Mouse (Mus musculus) cerebellum, adult (tissue): ENCODE measurements at regions not wholly inside any gene's neighbourhood (a gene's known extent, or its start where the extent isn't known, plus 50 kb on each side); places are given as distances from the start of the nearest gene placed in this dataset.

ENCODE experiments used
- ATAC-seq: cut with Nextera tagmentation; 2 replicates; pipeline ENCODE4 v1.9.2; 2017; ENCODE audit warnings: mild to moderate bottlenecking, moderate library complexity, mixed read lengths; ENCODE audit not compliant: insufficient number of reproducible peaks, low FRiP score, low TSS enrichment

- no peak for ATAC-seq
Measured at GRCm38 (mm10) chr13:97847561-97847960, 87.1 kb upstream of the Gm10260 start.

GRCm38 (mm10) chr13:97845148-97845547 lies 84.7 kb upstream of the Gm10260 start:
- no peak for ATAC-seq

DNA sequence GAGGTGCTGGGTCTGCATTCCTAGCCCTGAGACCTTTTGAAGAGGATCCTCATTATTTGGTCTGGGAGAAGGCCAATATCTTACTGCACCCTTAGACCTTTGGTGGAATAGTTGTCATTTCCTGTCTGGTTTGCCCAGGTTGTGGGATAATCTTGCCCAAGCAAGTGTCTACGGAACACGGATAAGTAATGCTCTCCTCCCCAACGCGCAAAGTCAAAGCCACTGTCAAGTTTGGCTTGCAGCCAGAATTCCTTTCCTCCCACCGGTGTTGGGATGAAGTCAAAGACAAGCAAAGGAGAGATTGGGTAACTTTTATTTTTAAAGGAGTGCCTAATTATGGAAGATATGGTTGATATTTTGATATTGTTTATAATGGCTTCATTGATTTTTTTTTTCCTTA lies 82.4 kb upstream of the Gm10260 start:
- ATAC-seq, result no peak

GRCm38 (mm10) chr13:97841503-97841902 lies 81.1 kb upstream of the Gm10260 start:
- no peak for ATAC-seq

- ATAC-seq, result no peak
Measured at GRCm38 (mm10) chr13:97839617-97840308, 79.3 kb upstream of the Gm10260 start.

GRCm38 (mm10) chr13:97837443-97838000 lies 77.1 kb upstream of the Gm10260 start:
- no peak for ATAC-seq

DNA sequence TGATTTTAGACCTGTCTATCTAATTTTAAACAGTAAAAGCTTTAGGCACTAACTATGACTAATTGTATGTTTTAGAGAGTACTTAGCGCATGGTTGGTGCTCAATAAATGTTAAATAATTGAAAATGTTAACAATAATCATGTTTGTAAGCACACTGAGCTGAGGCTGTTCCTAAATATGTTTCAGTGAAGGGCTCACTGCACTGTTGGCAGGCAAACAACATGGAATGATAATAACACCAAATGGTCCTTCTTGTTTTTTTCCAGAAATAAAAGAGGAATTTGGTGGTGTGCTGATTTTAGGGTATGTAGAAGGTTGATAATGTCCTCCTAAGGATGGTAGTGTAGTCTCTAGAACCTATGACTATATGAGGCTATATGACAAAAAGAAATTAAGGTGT lies 72.0 kb upstream of the Gm10260 start:
- ATAC-seq, result no peak

GRCm38 (mm10) chr13:97831839-97832238 lies 71.4 kb upstream of the Gm10260 start:
- ATAC-seq, result no peak

- ATAC-seq, result no peak
Measured at GRCm38 (mm10) chr13:97829558-97829957, 69.1 kb upstream of the Gm10260 start.

DNA sequence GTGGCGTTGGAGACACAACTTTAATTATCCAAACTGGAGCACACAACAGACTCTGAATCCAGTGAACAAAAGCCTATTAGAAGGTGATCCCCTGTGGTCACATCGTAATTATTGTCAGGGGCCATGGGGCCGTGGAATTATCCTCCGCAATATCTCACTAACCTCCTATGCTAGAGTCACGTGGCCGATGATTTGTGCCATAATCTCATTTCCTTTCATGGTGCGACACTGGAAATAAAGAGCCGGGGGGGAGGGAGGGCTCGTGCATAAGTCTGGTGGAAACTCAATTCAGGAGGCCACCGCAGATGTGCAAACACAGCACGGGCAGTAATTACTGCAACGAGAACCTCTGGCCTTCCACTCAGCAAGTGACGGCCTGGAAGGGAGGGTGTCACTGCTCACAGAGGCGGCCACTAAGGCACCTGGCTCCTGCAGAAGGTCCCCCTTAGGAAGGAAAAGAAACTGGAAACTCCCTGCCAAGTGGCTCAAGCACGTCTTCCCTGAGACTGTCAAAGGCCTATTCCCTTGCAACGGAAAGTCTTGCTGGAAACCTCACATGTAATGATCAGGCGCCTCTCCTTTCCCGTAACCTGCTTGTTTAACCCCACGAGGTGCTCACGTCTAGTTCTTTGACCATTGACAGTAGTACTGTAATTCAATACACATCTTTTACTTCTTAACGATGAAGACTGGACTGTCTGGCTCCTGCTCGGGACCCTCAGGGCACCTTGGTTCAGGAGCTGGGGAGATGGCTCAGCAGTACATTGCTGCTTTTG lies 65.6 kb upstream of the Gm10260 start:
- no peak for ATAC-seq

GRCm38 (mm10) chr13:97825361-97825760 lies 64.9 kb upstream of the Gm10260 start:
- ATAC-seq, result no peak

DNA sequence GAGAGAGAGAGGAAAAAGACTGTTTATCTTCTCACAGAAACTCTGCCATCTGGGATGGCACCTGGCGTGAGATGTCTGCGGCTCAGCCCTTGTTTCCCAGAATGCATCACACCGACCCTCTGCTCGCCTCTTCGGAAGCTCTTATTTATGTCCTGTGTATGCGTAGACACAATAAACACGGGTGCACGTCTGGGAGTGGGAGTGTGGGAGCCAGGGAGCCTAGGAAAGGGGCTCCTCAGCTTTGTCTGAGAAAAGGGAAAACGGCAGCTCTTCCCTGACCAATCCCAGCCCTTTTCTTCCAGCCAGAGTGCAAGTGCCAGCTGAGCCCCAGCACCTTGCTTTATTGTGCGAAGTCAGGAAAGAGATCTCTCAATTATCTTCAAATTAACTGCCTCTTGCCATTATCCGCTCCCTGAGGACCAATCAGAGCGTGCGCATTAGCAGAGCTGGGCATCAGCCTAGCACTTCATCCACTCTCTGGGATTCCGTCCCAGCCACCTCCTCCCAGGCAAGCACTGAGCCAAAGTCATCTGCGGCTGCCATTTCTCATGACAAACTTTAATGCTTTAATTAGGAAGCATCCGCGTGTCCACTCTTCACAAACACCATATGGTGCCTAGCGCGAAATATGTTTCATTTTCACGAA lies 63.8 kb upstream of the Gm10260 start:
- peak; percentile 74 for ATAC-seq

DNA sequence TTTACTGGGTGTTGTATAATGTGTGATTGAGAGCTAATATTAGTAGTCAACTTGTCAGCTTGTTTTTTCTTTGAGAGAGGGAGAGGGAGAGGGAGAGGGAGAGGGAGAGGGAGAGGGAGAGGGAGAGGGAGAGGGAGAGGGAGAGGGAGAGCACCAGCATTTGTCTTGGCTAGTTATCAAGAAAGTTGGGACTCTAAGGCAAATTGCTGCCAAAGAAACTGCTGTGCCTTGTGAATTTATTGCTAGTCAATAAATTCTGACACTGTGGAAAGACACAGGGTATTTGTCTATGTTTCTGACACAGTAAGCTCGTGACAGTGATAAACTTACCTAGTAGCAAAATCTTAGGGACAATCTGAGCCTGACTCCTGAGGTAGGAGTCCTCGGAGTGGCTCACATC lies 61.2 kb upstream of the Gm10260 start:
- ATAC-seq, result no peak

- ATAC-seq, result no peak
Measured at GRCm38 (mm10) chr13:97821011-97821410, 60.6 kb upstream of the Gm10260 start.

- ATAC-seq, result no peak
Measured at GRCm38 (mm10) chr13:97820401-97820800, 60.0 kb upstream of the Gm10260 start.

GRCm38 (mm10) chr13:97819036-97819435 lies 58.6 kb upstream of the Gm10260 start:
- no peak for ATAC-seq

DNA sequence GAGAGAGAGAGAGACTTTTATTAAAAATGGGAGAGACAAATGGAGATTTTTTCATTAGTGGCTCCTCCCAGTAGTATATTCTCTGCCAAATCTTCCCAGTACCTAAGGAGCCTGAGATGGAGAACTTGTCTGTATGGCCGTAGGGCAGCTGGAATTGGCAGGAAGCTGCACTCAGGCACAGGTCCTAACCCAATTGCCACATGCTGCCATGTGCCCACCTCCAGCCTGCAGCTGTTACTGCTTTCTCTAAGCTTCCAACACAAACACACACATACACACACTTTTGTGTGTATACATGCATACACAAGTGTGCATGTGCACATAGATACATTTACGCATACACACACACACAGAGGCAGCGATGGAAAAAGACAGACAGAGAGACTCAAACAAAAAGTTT lies 56.5 kb upstream of the Gm10260 start:
- ATAC-seq, result no peak
